Mouse (Mus musculus): ENCODE measurements around the gene Tex2. TPM values are rescaled to one million over a fixed set of nuclear protein-coding genes. Genes with fewer than 3 reads are reported as not detected.

Gene Tex2
- polyA plus RNA-seq, 1 experiment, result 34.6 TPM

- no peak for DNase-seq (ENCODE audit: low read depth)
- TF ChIP-seq POLR2A (IDR thresholded peaks at IDR 0.05; ENCODE audit: borderline replicate concordance, extremely low read depth, insufficient read depth, insufficient read length, poor library complexity, severe bottlenecking), result no peak
These were observed 77.5 kb downstream of the Tex2 start for GRCm38 (mm10) chr11:106535660-106536252.

GRCm38 (mm10) chr11:106532248-106532790 lies 80.9 kb downstream of the Tex2 start:
- no peak for DNase-seq (ENCODE audit: low read depth)
- TF ChIP-seq POLR2A (IDR thresholded peaks at IDR 0.05; ENCODE audit: borderline replicate concordance, extremely low read depth, insufficient read depth, insufficient read length, poor library complexity, severe bottlenecking) (no peak), CTCF (IDR thresholded peaks at IDR 0.05; ENCODE audit: borderline replicate concordance, extremely low read depth, insufficient read depth, insufficient read length) (no peak)

GRCm38 (mm10) chr11:106529786-106530185 lies 83.4 kb downstream of the Tex2 start:
- TF ChIP-seq POLR2A (IDR thresholded peaks at IDR 0.05; ENCODE audit: borderline replicate concordance, extremely low read depth, insufficient read depth, insufficient read length, poor library complexity, severe bottlenecking) (no peak), CTCF (IDR thresholded peaks at IDR 0.05; ENCODE audit: borderline replicate concordance, extremely low read depth, insufficient read depth, insufficient read length) (no peak)
- DNase-seq (ENCODE audit: low read depth), result no peak

- TF ChIP-seq POLR2A (IDR thresholded peaks at IDR 0.05; ENCODE audit: borderline replicate concordance, extremely low read depth, insufficient read depth, insufficient read length, poor library complexity, severe bottlenecking) (no peak), CTCF (IDR thresholded peaks at IDR 0.05; ENCODE audit: borderline replicate concordance, extremely low read depth, insufficient read depth, insufficient read length) (no peak)
- peak; percentile 62 for DNase-seq (ENCODE audit: low read depth)
These were observed 84.1 kb downstream of the Tex2 start for GRCm38 (mm10) chr11:106529113-106529512.

GRCm38 (mm10) chr11:106527926-106528325 lies 85.3 kb downstream of the Tex2 start:
- TF ChIP-seq POLR2A (IDR thresholded peaks at IDR 0.05; ENCODE audit: borderline replicate concordance, extremely low read depth, insufficient read depth, insufficient read length, poor library complexity, severe bottlenecking) (no peak), CTCF (IDR thresholded peaks at IDR 0.05; ENCODE audit: borderline replicate concordance, extremely low read depth, insufficient read depth, insufficient read length) (no peak)
- no peak for DNase-seq (ENCODE audit: low read depth)

GRCm38 (mm10) chr11:106527147-106527821 lies 85.9 kb downstream of the Tex2 start:
- TF ChIP-seq POLR2A (IDR thresholded peaks at IDR 0.05; ENCODE audit: borderline replicate concordance, extremely low read depth, insufficient read depth, insufficient read length, poor library complexity, severe bottlenecking) (no peak), CTCF (IDR thresholded peaks at IDR 0.05; ENCODE audit: borderline replicate concordance, extremely low read depth, insufficient read depth, insufficient read length) (no peak)
- no peak for DNase-seq (ENCODE audit: low read depth)

- no peak for DNase-seq (ENCODE audit: low read depth)
- TF ChIP-seq POLR2A (IDR thresholded peaks at IDR 0.05; ENCODE audit: borderline replicate concordance, extremely low read depth, insufficient read depth, insufficient read length, poor library complexity, severe bottlenecking), result no peak
- TF ChIP-seq CTCF (IDR thresholded peaks at IDR 0.05; ENCODE audit: borderline replicate concordance, extremely low read depth, insufficient read depth, insufficient read length), result peak; percentile 18; the same call in 1 of the 2 replicates
These were observed 90.7 kb downstream of the Tex2 start for GRCm38 (mm10) chr11:106522538-106522937.

GRCm38 (mm10) chr11:106521612-106522011 lies 91.6 kb downstream of the Tex2 start:
- DNase-seq (ENCODE audit: low read depth), result no peak
- TF ChIP-seq POLR2A (IDR thresholded peaks at IDR 0.05; ENCODE audit: borderline replicate concordance, extremely low read depth, insufficient read depth, insufficient read length, poor library complexity, severe bottlenecking), result no peak
- no peak for TF ChIP-seq CTCF (IDR thresholded peaks at IDR 0.05; ENCODE audit: borderline replicate concordance, extremely low read depth, insufficient read depth, insufficient read length)

GRCm38 (mm10) chr11:106520404-106520803 lies 92.8 kb downstream of the Tex2 start:
- no peak for TF ChIP-seq POLR2A (IDR thresholded peaks at IDR 0.05; ENCODE audit: borderline replicate concordance, extremely low read depth, insufficient read depth, insufficient read length, poor library complexity, severe bottlenecking)
- no peak for TF ChIP-seq CTCF (IDR thresholded peaks at IDR 0.05; ENCODE audit: borderline replicate concordance, extremely low read depth, insufficient read depth, insufficient read length)
- DNase-seq (ENCODE audit: low read depth), result no peak

GRCm38 (mm10) chr11:106519519-106519918 lies 93.7 kb downstream of the Tex2 start:
- TF ChIP-seq CTCF (IDR thresholded peaks at IDR 0.05; ENCODE audit: borderline replicate concordance, extremely low read depth, insufficient read depth, insufficient read length) (no peak), POLR2A (IDR thresholded peaks at IDR 0.05; ENCODE audit: borderline replicate concordance, extremely low read depth, insufficient read depth, insufficient read length, poor library complexity, severe bottlenecking) (no peak)
- no peak for DNase-seq (ENCODE audit: low read depth)

- TF ChIP-seq POLR2A (IDR thresholded peaks at IDR 0.05; ENCODE audit: borderline replicate concordance, extremely low read depth, insufficient read depth, insufficient read length, poor library complexity, severe bottlenecking) (no peak), CTCF (IDR thresholded peaks at IDR 0.05; ENCODE audit: borderline replicate concordance, extremely low read depth, insufficient read depth, insufficient read length) (no peak)
- DNase-seq (ENCODE audit: low read depth), result no peak
These were observed 94.8 kb downstream of the Tex2 start for GRCm38 (mm10) chr11:106518391-106518790.

All from brain, embryonic 14.5 days (tissue).